Mouse (Mus musculus) adrenal gland, adult 2 months (tissue): Measurements from ENCODE around the gene Slc4a4. TPM values are rescaled to one million over a fixed set of nuclear protein-coding genes. Genes with fewer than 3 reads are reported as not detected.

Experiments
- DNase-seq: peaks from one replicate; pipeline ENCODE4 v3.0.0; 2021
- polyA plus RNA-seq: library from polyadenylated mRNA; depleted of rRNA; stranded (reverse); fragments of >200 nt; gene quantifications from 2 replicates; pipeline ENCODE4 v1.2.3, GENCODE M21; 2012
- total RNA-seq, 2 experiments: library from RNA; stranded (reverse); gene quantifications; 2 replicates each; pipeline ENCODE4 v1.2.3; 2021

Gene Slc4a4
- total and polyA plus RNA-seq, 3 experiments, result 3.3 to 65.1 (median 42.7) TPM

DNA sequence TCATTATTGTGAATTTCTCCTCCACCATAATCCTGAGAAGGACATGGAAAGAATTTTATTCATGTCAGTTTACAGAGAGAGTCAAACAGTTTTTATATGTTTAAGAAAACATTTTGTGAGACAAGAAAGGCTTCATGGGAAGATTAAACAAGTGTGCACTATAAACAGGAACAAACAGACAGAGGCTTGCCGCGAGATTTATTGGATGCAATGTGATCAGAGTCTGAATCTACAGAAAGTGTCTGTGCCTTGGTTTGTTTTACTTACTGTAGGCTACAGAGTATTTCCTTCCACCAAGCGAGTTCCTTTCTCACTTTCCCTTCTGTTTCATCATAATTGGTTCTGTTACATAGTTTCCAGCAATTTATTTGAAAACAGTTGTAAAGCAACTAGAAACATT, 264.5 kb downstream of the Slc4a4 start:
- no peak for DNase-seq

DNA sequence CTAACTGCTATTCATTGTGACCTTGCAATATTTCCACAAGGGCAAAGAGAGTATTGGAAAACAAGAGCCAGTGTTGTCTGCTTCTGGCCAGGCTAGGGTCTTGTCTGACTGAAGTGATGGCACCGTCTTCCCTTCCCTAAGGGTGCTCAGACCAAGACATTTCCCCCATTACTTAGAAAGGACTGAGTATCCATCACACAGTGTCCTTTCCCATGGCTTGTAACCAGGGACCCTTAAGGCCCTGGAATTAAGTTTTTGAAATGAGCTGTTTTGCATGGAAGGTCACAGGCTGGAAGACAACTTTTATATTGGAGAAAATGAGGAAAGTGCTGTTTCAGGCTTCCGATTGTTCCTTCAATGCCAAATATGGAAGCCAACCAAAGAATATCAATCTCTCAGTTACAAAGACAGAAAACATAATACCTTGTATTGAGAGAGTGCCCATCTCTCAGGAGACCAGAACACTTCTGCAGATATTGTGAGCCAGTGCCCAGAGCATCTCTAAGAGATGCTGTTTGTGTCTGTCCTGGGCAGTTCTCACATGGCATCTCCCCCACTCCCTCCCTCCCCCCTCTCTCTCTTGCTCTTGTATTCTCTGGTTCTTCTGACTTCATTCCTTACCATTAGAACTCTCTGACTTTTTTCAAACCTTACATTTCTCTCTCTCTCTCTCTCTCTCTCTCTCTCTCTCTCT, 284.6 kb downstream of the Slc4a4 start:
- no peak for DNase-seq

DNA sequence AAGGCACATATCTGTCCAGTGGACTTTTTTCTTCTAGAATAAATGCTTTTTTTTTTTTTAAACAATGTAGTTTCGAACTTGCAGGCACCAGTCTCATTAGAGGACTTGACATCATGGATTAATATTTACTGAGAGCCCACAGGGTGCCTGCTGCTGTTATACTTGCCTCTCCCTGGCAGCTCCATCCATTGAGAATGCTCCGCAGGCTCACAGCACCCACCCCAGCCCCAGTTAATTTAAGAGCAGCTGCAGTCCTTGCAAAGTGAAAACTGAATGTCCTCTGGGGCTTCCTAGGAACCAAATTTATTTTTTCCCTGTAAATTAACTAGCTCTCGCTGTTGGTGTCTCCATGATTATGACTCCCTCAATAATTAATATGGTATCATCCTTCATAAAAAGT, 303.4 kb downstream of the Slc4a4 start:
- DNase-seq, result no peak

DNA sequence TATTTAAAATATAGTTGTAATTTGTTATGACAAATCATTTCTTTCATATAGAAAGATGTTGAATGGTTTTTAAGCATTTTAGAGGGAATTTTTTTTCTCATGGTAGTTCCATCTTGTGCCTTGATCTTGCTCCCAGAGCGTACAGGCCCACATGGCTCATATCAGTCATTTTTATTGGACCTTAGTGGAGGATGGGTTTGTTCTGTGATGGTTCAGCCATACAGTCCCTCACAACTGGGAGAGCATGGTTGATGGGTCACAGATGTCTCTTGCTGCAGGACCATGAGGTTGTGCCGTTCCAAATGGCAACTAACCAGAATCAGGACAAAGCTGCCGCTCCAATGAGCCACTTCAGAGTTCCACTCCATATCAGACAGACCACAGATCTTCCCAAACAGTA, 308.0 kb downstream of the Slc4a4 start:
- no peak for DNase-seq

DNA sequence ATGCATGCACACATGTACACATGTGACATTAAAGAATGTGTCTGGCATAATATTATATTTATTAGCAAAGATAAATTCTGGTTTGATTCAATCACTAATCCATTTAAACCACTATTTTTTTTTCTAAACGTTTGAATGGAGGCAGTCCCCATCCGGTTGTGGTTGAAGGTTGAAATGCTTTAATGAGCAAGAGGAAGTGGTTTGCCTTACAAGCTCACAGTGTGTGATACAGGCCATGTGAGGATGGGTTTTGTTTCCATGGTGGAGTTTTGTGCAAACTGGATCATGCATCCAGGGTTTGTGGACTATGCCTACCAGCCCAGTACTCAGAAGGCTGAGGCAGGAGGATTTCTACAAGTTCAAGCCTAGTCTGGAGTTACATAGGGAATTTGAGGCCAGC, 311.9 kb downstream of the Slc4a4 start:
- no peak for DNase-seq

DNA sequence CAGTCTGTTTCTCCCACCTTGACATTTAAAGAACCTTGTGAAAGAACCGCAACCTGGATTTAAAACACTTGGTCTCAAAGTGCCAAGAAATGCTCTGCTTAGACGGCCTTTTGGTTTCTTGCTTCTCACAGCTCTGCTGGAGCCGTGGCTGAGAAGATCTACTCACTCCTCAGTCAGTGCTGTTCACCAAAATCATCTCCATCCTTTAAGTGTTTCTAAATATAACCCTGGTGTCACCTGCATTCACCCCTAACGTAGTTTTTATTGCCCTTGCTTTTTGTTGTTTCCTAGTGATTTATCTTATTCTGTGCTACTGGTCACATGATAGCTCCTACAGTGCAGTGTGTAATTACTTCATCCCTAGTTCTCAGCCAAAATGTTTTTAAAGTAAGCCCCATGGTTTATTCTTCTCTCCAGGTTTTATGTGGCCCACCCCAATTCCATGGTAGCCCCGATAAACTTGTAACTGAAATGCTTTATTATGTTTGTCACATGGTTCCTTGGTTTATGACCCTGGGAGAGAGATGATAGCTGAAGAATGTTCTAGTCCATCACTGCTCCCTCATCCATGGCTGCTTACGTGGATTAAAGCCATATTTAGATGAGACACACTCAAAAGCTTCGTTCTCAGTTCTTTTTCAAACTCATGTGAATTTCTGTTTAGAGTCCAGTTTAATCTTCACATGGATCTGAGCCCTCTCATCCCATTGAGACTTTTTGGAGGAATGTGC, 323.5 kb downstream of the Slc4a4 start:
- DNase-seq, result no peak

DNA sequence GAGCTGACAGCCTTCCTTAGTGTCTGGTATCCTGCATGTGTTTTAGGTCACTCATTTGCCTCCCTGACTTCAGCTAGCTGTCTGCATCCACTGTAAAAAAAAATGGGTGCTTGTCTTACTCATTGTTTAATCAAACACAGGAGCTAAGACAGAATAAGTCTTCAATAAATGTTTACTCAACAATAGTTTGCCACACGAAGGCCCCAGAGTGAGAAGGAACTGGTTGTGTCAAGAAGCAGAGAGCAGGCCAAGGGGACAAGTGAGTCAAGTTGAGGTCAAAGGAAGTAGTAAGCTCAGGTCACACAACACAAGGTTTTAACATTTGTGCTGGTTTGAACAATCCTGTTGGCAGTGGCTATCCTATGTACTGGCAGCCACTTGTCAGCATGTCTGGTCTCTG, 324.4 kb downstream of the Slc4a4 start:
- no peak for DNase-seq

DNA sequence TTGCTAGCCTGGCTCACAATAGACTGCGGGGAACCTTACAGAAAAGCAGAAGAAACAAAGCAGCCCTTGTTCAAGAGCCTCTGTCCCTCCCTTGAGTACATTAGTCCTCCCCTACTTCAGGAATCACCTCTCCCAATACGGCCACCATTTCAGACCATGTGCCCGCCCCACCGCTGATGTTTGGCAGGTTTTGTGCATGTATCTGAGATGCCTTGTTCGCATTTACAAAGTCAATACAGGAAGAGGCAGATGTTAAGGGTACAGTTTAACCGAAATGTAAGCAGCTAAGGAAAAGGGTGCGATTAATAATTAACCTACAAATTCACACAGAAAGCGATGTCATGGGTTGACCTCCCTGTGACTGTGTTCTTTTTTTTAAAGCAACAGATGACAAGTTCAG, 331.6 kb downstream of the Slc4a4 start:
- no peak for DNase-seq

DNA sequence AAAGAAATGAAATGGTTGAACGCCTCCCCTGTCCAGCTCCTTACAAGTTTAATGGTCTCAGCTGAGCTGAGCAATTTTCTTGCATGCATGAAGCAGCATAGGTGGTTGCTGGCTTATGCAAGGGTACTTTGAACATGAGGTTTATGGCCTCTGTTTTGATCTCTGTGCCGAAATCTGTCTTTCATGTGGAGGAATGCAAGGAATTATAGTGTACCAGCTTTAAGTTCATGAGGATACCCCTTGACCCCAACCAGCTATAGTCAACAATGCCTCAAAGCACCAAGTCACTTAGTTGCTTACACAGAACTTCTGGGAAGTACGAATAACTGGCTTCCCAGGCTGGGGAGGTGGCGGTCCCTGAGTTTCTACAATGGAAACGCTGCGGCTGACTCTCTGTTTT, 332.1 kb downstream of the Slc4a4 start:
- DNase-seq, result no peak

DNA sequence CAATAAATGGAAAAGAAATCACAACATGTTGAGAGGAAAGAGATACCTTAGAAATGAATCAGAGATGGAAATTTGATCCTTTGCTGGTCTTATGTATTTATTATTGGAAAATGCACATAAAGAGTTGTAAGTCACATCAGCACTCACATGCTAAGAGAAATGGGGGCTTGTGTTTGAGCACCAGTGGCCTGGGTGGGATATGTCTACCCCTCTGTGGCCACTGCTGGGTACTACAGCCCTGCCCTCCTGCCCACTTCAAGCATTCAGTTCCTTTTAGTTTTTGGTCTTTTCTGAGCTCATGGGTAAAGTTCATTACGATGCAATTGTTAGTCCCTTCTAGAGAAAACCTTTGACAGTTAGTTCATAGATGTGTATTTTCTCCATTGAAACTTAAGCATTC, 335.0 kb downstream of the Slc4a4 start:
- DNase-seq, result no peak

DNA sequence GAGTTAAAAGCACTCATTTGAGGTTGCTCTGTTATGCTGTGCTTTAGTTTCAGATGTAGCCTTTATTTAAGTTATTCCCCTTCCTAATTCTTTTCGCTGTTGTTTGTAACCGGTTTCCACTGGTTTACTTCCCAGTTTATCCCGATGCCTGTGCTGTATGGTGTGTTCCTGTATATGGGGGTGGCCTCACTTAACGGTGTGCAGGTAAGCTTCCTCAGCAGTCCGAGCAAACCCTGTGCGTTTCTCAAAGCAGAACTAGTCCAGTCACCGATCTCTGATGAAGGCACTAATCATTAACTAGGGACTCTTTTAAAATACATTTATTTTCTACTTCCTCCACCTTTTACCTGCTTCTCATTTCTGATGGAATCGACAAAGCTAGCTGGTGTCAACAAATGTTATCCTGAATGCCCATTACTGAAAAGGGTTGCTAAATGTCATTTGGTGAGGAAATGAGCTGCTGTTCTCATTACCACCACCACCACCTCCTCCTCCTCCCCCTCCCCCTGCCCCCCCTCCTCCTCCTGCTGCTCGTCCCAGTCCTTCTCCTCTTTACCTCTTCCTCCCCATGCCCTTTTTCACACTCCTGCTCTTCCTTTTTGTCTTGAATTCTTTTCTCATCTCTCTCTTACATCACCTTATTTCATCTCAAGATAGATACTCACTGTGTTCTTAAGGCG, 336.6 kb downstream of the Slc4a4 start:
- no peak for DNase-seq

DNA sequence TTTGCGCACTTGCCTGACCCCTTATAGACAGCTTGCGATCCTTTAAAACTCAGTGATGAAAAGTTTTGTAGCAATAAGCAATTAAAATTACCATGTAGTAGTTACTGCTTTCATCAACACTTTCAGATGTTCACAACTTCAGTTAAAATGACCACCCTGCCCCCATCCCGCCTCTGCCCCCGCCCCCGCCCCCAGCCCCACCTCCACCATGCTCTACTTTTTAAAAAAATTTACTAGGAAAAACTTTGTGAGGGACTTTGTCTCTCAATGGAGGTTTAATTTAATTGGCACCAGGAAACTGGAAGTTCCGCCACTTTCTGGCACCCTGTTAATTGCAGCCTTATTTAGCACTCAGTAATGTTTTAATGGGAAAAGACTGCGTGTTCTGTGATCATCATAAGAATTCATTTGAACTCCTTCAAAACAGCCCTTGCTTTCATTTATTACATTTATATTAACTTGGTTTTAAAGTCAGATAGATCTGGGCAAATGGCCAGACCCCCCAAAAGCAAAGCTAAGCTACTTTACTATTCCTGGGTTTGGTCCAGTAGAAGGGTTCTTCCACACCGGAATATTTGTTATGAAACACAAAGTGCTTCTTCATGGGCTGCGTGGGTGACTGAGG, 337.2 kb downstream of the Slc4a4 start:
- no peak for DNase-seq

DNA sequence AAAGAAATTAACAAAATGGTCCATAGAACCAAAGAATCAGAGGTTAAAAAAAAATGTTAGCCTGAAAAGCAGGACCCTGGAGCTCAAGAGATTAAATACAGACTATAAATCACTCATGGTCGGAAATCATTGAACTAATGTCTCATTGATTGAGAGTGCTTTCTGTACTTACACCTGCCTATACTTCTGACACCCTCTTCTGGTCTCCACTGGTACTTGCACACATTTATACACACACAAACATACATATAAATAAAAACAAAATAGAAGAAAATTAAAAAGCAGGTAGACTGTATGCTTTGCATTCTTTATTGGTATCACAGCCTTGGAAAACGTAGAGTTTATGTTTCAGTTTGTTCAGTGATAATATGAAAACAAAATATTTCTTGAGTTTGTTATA, 341.3 kb downstream of the Slc4a4 start:
- DNase-seq, result no peak

DNA sequence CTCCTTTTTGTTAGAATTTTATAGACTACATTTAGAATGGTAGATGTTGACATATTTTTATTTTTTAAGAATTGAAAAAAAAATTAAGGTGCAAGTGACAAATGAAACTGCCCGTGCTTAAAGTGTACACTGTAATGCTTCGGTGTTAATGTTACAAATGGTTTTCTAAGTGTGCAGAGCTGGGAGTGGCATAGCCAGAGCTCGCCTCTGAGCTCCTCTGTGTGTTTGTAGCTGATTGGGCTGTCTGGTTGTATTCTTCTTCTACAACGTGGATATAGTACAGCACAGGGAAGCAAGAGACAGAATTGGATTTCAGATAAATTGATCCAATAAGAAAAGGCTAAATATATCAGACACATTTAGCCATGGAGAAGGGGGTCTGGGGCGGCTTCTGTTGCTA, 343.0 kb downstream of the Slc4a4 start:
- no peak for DNase-seq

DNA sequence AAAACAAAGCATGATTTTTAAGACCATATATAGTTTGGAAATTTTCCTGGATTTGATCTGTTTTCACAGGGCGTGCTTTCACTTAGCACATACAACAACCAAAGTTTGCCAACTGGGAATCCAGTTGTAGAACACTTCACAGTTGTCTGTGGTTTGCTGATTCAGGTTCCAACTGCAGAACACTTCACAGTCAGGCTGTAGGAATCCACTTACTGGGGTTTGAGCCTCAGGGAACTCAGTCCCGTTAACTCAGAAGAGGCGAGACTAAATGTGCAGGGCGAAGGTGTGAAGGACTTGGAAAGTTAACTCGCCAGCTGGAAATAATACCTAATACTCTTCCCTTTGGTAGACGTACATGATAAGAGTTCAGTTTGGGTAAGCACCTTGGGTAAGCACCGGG, 345.7 kb downstream of the Slc4a4 start:
- DNase-seq, result no peak

DNA sequence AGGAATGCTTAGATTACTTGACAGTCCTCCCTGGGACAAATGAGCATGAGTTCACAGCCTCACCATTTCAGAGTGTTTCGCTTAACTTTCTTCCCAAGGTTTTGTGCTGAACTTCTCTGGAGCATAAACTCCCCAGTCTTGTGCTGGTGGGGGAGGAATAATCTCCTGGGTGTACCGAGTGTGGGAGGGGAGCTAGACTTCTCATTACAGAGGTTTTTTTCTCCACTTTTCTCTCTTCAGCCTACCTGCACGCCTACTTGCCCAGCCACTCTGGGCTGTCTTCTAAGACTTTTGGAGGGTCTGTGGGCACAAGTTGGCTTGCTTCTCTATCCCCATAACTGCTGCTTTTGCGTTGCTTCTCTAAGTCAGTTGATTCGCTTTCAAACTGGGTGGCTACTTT, 365.2 kb downstream of the Slc4a4 start:
- DNase-seq, result no peak

DNA sequence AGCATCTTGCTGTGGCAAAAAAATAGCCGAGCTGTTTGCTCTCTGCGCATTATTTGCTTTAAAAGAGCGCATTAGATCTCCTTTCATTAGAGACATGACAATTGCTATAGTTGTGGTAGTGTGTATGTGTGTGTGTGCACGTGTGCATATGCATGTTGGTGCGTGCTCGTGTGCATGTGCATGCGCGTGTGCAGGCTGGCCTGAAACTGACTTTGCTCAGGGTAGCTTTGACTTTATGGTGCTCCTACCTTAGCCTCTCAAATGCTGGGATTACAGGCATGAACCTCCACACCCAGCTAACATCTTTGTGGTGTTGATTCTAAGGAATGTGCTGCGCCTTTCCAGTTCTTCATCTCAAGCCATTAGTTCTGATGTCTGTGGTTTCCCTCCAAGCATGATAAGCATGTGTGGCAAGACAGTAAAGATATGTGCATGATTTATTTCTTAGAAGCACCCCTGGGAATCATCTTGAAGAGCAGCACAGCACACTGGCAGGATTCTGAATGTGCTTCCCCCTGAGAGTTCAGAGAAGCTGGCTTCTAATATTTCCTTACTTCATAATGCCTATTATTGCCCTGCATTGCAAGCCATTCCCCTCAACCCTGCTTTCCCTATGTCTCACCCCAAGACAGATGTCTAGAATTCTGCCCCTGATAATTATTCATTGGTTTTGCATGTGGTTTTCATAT, 373.3 kb downstream of the Slc4a4 start:
- DNase-seq, result no peak

DNA sequence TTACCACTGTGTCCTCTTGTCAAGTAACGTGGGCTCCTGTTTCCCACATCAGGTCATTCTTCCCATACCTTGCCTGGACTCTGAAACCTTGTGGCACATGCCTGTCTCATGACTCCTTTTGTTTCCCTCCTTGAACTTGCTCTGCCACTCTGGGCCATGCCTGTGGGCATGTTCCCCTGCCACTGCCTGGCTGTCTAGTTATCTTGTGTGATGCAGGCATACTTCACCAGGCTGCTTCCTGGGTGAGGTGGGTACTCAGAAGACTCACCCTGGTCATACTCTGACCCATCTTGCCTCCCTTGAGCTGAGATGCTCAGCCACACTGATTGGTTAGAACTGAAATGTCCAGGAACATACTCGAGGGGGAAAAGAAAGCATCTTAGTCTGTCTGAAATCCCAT, 390.4 kb downstream of the Slc4a4 start:
- no peak for DNase-seq

DNA sequence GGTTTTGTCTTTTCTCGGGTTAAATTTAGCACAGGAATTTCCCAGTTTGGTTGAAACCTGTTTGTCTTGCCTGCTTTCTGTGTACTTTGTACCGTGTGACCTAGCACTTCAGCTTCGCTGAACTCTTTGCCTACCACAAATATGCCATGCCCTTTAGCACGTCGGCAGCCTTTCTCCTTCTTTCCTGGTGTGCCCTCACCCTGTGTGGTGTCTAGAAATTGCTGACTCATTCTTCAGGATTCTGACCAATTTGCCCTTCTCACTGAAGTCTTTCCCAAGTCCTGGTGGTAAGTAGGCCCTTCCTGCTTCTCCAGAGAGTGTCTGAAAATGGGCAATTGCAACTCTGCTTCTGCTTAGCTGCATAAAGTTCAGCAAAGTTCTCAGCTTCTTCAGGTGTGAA, 391.0 kb downstream of the Slc4a4 start:
- DNase-seq, result peak; percentile 13

DNA sequence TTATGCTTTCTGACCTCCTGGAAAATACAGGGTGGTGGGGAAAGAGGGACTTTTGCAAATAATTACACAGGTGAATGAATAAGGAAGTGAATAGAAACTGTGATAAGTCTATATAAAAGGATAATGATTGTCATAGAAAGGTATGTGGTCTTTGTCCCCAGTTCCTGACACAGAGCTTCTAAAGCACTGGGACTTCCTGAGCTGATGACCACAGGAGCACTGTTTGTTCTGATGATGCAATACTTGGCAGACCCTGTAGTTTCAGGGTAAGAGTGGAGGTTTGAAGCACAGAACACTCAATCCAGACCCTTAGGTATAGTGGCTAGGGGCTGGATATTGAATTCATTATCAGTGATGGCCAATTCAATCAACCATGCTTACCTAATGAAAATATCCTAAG, 391.7 kb downstream of the Slc4a4 start:
- DNase-seq, result no peak

DNA sequence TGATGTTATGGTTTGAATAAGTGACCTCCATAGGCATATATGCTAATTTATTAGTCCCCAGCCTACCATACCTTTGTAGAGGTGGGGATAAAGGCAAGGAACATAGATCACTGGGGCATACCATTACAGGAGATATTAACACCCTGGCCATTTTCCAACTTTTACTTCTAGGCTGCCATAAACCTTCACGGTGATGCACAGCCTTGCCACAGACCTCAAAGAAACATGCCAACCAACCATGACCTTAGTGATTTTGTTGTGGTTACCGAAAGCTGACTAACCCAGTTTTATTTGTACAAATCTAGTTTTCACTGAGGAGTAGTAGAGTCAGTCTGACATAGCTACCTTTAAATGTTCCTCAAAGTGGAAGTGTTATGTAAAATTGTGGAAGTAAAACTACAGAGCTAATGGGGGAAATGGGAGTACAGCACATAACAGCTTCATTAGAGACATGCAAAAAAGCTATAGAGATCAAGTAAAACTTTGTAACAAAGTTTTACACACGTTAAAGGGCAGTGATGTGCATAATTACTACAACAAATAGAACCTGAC, 393.8 kb downstream of the Slc4a4 start:
- peak; percentile 27 for DNase-seq
